Mouse (Mus musculus): ENCODE data around the gene Prdm12. TPM values are rescaled to one million over a fixed set of nuclear protein-coding genes. Genes with fewer than 3 reads are reported as not detected.

The Prdm12 gene
- polyA plus RNA-seq, 1 experiment from 2014 or later = 21.0 TPM

DNA sequence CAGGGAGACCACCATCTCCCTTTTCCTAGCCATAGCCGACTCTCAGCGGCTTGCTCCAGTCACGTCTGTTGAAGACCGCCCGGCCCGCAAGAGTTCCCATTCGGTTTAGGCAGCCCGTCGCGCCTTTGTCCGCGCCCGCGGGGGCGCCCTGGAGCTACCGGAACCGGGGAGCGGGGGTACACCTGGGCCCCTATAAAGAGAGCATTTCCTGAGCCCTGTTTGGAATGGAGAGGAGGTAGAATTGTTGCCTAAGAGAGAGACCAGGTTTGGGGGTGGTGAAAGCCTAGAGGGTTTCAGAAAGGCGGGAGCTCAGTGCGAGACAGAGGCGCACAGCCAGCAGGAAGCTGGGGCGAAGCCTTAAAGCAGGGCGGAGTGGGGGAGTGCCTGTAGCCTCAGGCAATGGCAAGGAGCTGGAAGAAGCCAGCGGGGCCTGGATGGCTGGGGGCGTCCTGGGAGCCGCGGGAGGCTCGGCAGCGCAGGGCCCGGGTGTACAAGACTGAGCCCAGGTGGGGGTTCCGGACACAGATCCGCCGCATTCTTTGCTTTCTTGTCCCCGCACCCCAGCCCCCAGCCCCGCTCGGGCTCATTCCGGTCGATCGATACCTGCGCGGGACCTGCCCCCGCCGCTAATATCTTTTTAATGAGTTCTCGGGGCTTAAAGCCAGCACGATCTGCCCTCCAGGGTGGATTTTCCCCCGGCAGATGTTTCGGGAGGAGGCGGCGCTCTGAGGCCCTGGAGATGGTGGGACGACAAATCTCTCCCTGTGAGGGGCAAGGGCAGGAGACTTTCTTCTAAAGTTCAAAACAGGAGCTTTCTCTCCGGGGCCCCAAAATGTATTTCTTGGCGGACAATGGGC lies 4.3 kb upstream of the Prdm12 start:
- under 1% methylated on average over 52 of the region's 52 CpGs for WGBS
- peak overlapping the region; percentile 56 for H3K4me2 ChIP-seq (replicated peaks)
- no peaks in the 10 kb centered on the region for H3K36me3 ChIP-seq
- ATAC-seq (ENCODE audit: low FRiP score, low read depth) = no peak
- peaks cover 45% of the 10 kb centered on the region for H3K4me1 ChIP-seq
- peaks cover 100% of the 10 kb centered on the region for H3K27me3 ChIP-seq
- H3K9ac ChIP-seq (replicated peaks) = peak overlapping the region; percentile 49
- H3K27ac ChIP-seq (replicated peaks) = peak overlapping the region; percentile 59
- no peaks in the 10 kb centered on the region for H3K9me3 ChIP-seq
- peak overlapping the region; percentile 42 for H3K4me3 ChIP-seq

DNA sequence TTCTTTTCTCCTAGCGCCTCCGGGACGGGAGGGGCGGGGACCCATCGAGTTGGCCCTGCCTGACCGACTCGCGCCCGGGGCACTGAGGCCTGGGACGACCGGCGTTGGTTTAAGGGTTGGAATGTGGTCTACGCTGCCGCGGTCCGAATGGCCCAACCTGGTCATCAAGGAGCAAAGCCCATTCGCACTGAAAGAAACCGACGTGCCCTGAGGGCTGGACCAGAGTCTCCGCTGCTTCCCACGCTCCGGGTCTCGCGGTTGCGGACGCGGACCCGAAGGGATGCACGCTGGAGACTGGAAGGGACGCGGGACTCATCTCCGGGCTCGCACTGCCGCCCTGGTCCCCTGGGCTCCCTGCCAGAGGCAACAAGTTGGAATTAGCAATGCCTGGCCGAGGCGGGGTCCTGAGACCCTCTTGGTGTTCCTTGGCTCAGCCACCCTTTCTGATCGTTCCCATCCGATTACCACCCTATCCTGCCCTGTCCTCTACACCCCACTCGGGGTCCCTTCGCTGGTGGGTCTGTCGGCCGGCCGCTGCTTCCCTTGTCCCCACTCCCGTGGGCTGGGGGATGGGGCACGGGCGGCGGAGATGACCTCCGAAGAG lies 3.6 kb upstream of the Prdm12 start:
- Histone ChIP-seq H3K4me3 (peak overlapping the region; percentile 42), H3K4me1 (peaks cover 50% of the 10 kb centered on the region), H3K9me3 (no peaks in the 10 kb centered on the region), H3K27me3 (peaks cover 99% of the 10 kb centered on the region), H3K36me3 (no peaks in the 10 kb centered on the region), H3K27ac (replicated peaks) (peak overlapping the region; percentile 59), H3K9ac (replicated peaks) (peak overlapping the region; percentile 49), H3K4me2 (replicated peaks) (peak overlapping the region; percentile 56)
- ATAC-seq (ENCODE audit: low FRiP score, low read depth) = no peak
- WGBS = under 1% methylated on average over 48 of the region's 48 CpGs

DNA sequence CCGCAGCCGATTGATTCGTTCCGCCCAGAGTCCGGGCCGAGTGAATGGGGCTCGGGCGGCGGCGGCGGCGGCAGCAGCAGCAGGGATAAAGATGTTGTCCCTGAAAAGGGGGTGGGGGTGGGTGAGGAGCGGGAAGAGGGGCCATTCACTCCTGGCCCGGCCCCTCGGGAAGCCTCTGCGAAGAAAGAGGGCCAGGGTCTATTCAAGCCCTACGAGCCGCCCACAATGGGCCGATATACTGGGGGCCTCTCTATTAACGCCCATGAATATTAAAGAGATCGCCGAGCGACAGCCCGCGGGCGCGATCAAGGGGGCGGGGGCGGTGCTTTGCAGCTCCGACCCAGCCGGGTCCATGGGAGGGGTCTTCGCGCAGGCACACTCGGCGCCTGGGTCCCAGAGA lies 3.1 kb upstream of the Prdm12 start:
- Histone ChIP-seq H3K27ac (replicated peaks) (peak overlapping the region; percentile 59), H3K4me1 (peaks cover 55% of the 10 kb centered on the region), H3K36me3 (no peaks in the 10 kb centered on the region), H3K27me3 (peaks cover 99% of the 10 kb centered on the region), H3K9ac (replicated peaks) (peak overlapping the region; percentile 49; the same call in 1 of the 2 replicates), H3K4me2 (replicated peaks) (peak overlapping the region; percentile 56), H3K9me3 (no peaks in the 10 kb centered on the region), H3K4me3 (peak overlapping the region; percentile 42)
- WGBS = 2% methylated on average over 34 of the region's 35 CpGs
- ATAC-seq (ENCODE audit: low FRiP score, low read depth) = peak; percentile 86

DNA sequence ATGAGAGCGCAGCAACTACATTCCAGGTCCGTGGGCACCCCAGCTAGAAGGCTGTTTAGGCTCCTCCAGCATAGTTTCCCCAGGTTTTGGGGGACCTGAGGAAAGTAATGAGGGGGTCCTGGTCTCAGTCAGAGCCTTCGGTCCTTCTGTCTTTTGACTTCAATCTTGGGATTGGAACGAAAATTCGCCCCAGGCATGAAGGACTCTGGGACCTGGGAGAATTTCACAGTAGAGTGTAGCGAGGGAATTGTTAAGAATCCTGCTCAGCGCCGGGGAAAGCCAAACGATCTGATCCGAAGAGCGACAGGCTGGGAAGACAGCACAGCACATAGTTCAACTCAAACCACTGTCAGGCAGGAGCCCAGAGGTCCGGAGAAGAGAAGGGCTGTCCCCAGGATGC lies 2.5 kb upstream of the Prdm12 start:
- no peak for ATAC-seq (ENCODE audit: low FRiP score, low read depth)
- Histone ChIP-seq H3K27ac (replicated peaks) (no peak overlapping the region; the same call in 1 of the 2 replicates), H3K4me2 (replicated peaks) (peak overlapping the region; percentile 56), H3K4me3 (peak overlapping the region; percentile 42), H3K9me3 (no peaks in the 10 kb centered on the region), H3K9ac (replicated peaks) (peak overlapping the region; percentile 21; the same call in 1 of the 2 replicates), H3K27me3 (peaks cover 99% of the 10 kb centered on the region), H3K36me3 (no peaks in the 10 kb centered on the region), H3K4me1 (peaks cover 61% of the 10 kb centered on the region)
- WGBS = 0% methylated on average over 12 of the region's 12 CpGs

DNA sequence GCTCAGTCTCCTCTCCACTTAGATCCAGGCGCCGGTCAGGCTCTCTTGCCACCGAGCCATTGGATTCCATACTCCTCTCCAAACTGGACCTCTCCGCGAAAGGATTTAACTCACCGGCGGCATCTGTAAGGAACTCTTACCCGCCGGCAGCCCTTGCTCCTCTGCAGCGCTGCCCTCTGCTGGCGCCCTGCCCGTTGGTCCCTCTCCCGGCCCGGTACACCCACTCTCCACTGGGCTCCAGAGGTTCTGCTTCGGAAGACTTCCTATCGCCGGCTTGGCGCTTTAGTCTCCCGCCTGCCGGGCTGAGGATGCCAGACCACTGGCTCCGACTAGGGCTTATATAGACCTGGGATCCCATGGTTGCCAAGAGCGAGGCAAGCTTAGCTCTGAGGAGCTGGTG lies 2.0 kb upstream of the Prdm12 start:
- WGBS = 1% methylated on average over 22 of the region's 22 CpGs
- Histone ChIP-seq H3K36me3 (no peaks in the 10 kb centered on the region), H3K4me1 (peaks cover 62% of the 10 kb centered on the region), H3K27me3 (peaks cover 99% of the 10 kb centered on the region), H3K9ac (replicated peaks) (peak overlapping the region; percentile 21; the same call in 1 of the 2 replicates), H3K9me3 (no peaks in the 10 kb centered on the region), H3K4me3 (peak overlapping the region; percentile 42), H3K4me2 (replicated peaks) (peak overlapping the region; percentile 56), H3K27ac (replicated peaks) (no peak overlapping the region; the same call in 1 of the 2 replicates)
- ATAC-seq (ENCODE audit: low FRiP score, low read depth) = no peak

DNA sequence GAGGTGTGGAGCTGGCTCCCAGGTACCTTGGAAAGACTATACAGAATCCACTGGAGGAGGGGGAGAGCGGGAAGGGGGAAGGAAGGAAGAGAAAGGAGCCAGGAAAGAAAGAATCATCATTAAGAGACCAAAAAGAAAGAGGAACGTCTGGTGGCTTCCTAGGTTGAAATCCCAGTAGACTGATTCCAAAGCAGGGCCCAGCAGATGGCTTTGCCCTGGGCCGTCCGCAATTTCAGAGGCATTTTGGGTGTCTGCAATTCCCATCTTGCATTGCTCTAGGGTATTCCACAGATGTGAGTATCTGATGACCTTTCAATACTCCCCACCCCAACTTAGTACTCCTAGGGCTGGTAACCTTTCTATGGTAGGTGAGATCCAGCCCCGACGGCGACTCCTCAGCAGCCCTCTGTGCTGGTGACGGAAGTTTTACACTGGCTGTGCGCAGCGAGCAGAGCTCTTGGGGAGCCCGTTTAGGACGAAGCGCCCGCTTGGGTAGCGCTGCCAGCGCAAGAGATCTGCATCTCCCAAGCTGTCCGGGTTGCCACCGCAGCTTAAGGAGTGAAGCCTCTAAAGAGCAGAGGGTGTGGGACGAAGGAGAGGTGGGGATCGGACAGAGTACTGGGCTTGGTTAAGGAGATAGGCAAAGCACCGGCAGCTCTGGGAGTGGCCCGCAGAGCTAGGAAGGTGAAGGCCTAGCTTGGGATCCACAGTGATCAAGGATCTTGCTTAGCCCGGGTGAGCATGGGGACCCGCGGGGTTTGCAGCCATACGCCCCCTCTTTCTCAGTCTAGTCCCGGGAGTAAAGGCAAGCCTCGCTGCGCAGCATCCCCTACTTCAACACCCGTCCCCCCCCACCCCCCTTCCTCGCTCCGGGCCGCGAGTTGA lies 1.0 kb upstream of the Prdm12 start:
- under 1% methylated on average over 33 of the region's 34 CpGs for WGBS
- Histone ChIP-seq H3K27ac (replicated peaks) (peak overlapping the region; percentile 32; the same call in 1 of the 2 replicates), H3K4me3 (peak overlapping the region; percentile 42), H3K9me3 (no peaks in the 10 kb centered on the region), H3K36me3 (no peaks in the 10 kb centered on the region), H3K4me2 (replicated peaks) (peak overlapping the region; percentile 56), H3K27me3 (peaks cover 99% of the 10 kb centered on the region), H3K4me1 (peaks cover 62% of the 10 kb centered on the region), H3K9ac (replicated peaks) (peak overlapping the region; percentile 39; the same call in 1 of the 2 replicates)
- no peak for ATAC-seq (ENCODE audit: low FRiP score, low read depth)

DNA sequence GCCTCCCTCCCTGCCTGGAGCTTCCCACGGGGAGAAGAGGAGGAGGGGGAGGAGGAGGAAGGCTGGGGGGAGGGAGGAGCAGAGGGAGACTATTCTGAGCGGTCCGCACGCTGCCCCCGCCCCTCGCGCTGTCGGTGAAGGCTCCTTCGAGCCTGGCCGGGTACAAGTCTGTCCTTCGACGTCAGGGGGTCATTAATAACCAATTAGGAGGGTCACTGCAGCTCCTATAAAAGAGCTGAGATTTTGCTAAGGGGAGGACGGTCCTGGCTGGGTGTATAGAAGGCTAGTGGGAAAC lies 424 bp upstream of the Prdm12 start:
- Histone ChIP-seq H3K4me1 (peaks cover 62% of the 10 kb centered on the region), H3K4me3 (peak overlapping the region; percentile 42), H3K9me3 (no peaks in the 10 kb centered on the region), H3K36me3 (no peaks in the 10 kb centered on the region), H3K27ac (replicated peaks) (0 out of 2 replicates have a peak overlapping the region, but pooled peaks have one; percentile 32), H3K9ac (replicated peaks) (no peak overlapping the region), H3K4me2 (replicated peaks) (peak overlapping the region; percentile 56), H3K27me3 (peaks cover 99% of the 10 kb centered on the region)
- 0% methylated on average over 11 of the region's 13 CpGs for WGBS
- no peak for ATAC-seq (ENCODE audit: low FRiP score, low read depth)

DNA sequence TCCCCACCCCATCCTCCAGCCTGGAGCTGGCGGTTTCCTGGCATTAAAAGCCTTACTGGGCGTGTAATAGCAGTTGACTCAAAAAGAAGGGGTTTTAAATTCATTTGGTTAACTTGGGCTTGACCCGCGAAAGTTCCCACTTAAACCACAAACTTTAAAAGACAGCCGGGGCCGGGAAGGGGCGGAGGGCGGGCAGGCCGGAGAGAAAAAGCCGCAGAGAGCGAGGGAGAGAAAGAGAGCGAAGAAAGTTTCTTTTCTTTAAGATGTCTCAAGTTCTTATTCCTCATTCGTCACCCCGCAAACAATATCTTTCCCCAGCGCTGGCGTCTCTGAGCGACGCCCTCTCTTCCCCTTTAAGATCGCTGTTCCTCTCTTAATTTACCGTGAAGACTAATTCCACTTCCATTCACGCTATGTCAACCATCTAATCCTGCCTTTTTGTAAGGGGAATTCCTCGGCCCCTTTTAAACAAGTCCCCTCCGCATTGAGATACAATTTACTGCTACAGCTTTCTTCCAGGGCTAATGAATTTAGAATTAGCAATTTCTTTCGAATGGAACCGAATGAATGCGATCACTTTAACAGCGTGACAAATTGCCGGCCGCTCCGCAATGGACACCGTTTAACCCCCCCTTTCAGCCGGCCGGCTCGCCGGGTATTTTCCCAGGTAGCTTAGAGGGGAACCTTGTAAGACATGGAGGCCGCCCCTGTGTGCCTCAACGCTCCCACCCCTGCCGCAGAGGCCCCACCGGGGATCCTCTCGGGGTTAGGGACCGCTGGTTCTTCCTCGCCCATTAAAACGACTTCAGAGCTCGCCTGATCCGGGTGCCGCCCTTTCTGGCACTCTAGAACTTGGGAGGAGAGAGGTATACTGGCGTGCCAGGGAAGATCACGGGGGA lies 1.0 kb downstream of the Prdm12 start:
- ATAC-seq (ENCODE audit: low FRiP score, low read depth) = peak; percentile 55
- H3K4me1 ChIP-seq = peaks cover 53% of the 10 kb centered on the region
- H3K27ac ChIP-seq (replicated peaks) = peak overlapping the region; percentile 63
- H3K4me3 ChIP-seq = peak overlapping the region; percentile 42
- peaks cover 99% of the 10 kb centered on the region for H3K27me3 ChIP-seq
- no peaks in the 10 kb centered on the region for H3K9me3 ChIP-seq
- H3K36me3 ChIP-seq = no peaks in the 10 kb centered on the region
- WGBS = 1% methylated on average over 48 of the region's 48 CpGs
- H3K9ac ChIP-seq (replicated peaks) = peak overlapping the region; percentile 45; the same call in 1 of the 2 replicates
- H3K4me2 ChIP-seq (replicated peaks) = peak overlapping the region; percentile 56

DNA sequence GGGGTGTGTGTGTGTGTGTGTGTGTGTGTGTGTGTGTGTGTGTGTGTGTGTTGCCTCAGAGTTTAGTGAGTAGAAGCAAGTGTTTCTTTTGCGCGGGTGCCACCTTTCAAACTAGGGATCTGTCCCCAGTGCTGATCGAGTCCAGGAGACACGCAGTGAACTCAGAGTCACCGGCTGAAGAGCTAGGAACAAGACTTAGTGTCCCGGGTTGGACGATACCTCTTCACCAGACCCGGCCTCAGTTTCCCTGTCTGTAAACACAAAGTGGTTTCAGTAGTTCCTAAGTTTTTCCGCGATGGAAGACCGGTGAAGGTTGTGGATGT lies 1.6 kb downstream of the Prdm12 start:
- no peaks in the 10 kb centered on the region for H3K36me3 ChIP-seq
- 0% methylated on average over 11 of the region's 11 CpGs for WGBS
- no peak for ATAC-seq (ENCODE audit: low FRiP score, low read depth)
- H3K9ac ChIP-seq (replicated peaks) = 0 out of 2 replicates have a peak overlapping the region, but pooled peaks have one; percentile 24
- H3K4me2 ChIP-seq (replicated peaks) = peak overlapping the region; percentile 56
- H3K9me3 ChIP-seq = no peaks in the 10 kb centered on the region
- H3K4me3 ChIP-seq = peak overlapping the region; percentile 42
- peaks cover 99% of the 10 kb centered on the region for H3K27me3 ChIP-seq
- peaks cover 47% of the 10 kb centered on the region for H3K4me1 ChIP-seq
- no peak overlapping the region; the same call in 1 of the 2 replicates for H3K27ac ChIP-seq (replicated peaks)

DNA sequence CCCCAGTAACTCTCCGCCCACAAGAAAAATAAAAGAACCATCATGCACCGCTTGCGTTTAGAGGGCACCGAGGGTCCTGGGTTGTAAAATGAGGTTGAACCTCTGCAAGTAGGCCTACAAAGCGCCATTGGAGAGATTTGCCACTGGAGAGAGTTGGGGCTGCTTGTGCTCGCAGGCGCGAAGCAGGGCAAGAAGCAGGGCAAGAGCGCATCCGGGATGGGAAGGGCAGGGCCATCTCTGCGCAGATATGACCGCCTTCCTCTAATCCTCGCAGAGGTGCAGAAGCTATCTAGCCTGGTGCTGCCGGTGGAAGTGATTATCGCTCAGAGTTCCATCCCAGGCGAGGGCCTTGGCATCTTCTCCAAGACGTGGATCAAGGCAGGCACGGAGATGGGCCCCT lies 2.1 kb downstream of the Prdm12 start:
- Histone ChIP-seq H3K9me3 (no peaks in the 10 kb centered on the region), H3K27me3 (peaks cover 99% of the 10 kb centered on the region), H3K36me3 (no peaks in the 10 kb centered on the region), H3K9ac (replicated peaks) (peak overlapping the region; percentile 33; the same call in 1 of the 2 replicates), H3K4me2 (replicated peaks) (peak overlapping the region; percentile 56), H3K4me1 (peaks cover 43% of the 10 kb centered on the region), H3K27ac (replicated peaks) (no peak overlapping the region), H3K4me3 (peak overlapping the region; percentile 42)
- WGBS = 3% methylated on average over 18 of the region's 18 CpGs
- no peak for ATAC-seq (ENCODE audit: low FRiP score, low read depth)
